Mouse (Mus musculus) MEL (cell line): ENCODE results near the gene Pold4.

Experiments used
- CTCF ChIP-seq, 3 experiments: IDR thresholded peaks in 2 of 3; conservative IDR thresholded peaks in 1 of 3; 2 replicates each; pipeline ENCODE4 v1.5.1; 2011 to 2012; ENCODE audit warnings: low read length in 3 of 3, low read depth in 2 of 3, mild to moderate bottlenecking in 2 of 3, improper control_type of control experiment in 1 of 3, inconsistent platforms in 1 of 3, mixed read lengths in 1 of 3, moderate library complexity in 1 of 3; ENCODE audit not compliant: control insufficient read depth in 1 of 3, insufficient read depth in 1 of 3, poor library complexity in 1 of 3, severe bottlenecking in 1 of 3
- E2F4 ChIP-seq: IDR thresholded peaks from 2 replicates; pipeline ENCODE4 v1.6.1; 2011; ENCODE audit warnings: low read depth, low read length, improper control_type of control experiment, borderline replicate concordance
- EP300 ChIP-seq, 2 experiments: IDR thresholded peaks; 2 replicates each; pipeline ENCODE4 v1.6.1; 2011; ENCODE audit warnings: improper control_type of control experiment in 2 of 2, low read length in 2 of 2, low read depth in 1 of 2, mild to moderate bottlenecking in 1 of 2
- HCFC1 ChIP-seq: IDR thresholded peaks from 2 replicates; pipeline ENCODE4 v1.6.1; 2012; ENCODE audit warnings: low read depth, mild to moderate bottlenecking, inconsistent platforms, low read length, improper control_type of control experiment, moderate library complexity
- MAZ ChIP-seq: IDR thresholded peaks from 2 replicates; pipeline ENCODE4 v1.6.1; 2012; ENCODE audit warnings: low read depth, mild to moderate bottlenecking, inconsistent platforms, low read length, improper control_type of control experiment
- NRF1 ChIP-seq: IDR thresholded peaks from 2 replicates; pipeline ENCODE4 v1.6.1; 2014; ENCODE audit warnings: low read depth, mild to moderate bottlenecking, inconsistent platforms, low read length, improper control_type of control experiment, moderate library complexity; ENCODE audit not compliant: poor library complexity, insufficient read depth, severe bottlenecking
- POLR2A ChIP-seq, 2 experiments: IDR thresholded peaks; 2 replicates each; pipeline ENCODE4 v1.6.1; 2011 to 2012; ENCODE audit warnings: low read length in 2 of 2, mild to moderate bottlenecking in 2 of 2, control low read depth in 1 of 2, improper control_type of control experiment in 1 of 2, low read depth in 1 of 2, moderate library complexity in 1 of 2; ENCODE audit not compliant: control insufficient read depth in 1 of 2, insufficient read depth in 1 of 2, poor library complexity in 1 of 2

DNA sequence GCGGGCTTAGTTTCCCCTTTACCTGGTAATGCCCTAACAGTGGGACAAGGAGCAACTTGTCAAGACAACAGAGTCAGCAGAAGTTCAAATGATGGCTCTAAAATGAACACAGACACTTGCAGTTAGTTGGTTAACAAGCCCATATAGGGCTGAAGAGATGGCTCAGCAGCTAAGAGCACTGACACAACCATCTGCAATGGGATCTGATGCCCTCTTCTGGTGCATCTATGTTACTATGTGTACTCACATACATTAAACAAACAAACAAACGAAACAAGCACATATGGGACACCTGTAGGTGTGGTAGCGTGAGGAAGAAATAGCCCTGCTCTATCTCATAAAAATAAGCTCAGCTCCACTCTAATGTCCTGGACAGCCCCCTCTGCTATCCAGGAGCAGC, 10.7 kb downstream of the Pold4 start:
- no peak for TF ChIP-seq POLR2A (IDR thresholded peaks at IDR 0.05; ENCODE audit: control insufficient read depth in 1 of 2, insufficient read depth in 1 of 2, low read depth in 1 of 2, low read length in 2 of 2, poor library complexity in 1 of 2)
- TF ChIP-seq CTCF (IDR thresholded peaks at IDR 0.05 in 2 of 3, conservative IDR thresholded peaks at IDR 0.05 in 1 of 3; ENCODE audit: control insufficient read depth in 1 of 3, insufficient read depth in 1 of 3, low read depth in 2 of 3, low read length in 3 of 3, poor library complexity in 1 of 3, severe bottlenecking in 1 of 3), result peak in 2 of 3 experiments; percentile 7 to 50; a peak in 3 of 6 replicates
- TF ChIP-seq EP300 (IDR thresholded peaks at IDR 0.05; ENCODE audit: low read depth in 1 of 2, low read length in 2 of 2), result no peak
- no peak for TF ChIP-seq NRF1
- no peak for TF ChIP-seq MAZ
- TF ChIP-seq E2F4, result no peak
- TF ChIP-seq HCFC1, result no peak
